Mouse (Mus musculus) frontal cortex, postnatal 14 days (tissue): ENCODE results near the gene Zbp1.
A peak's percentile ranks its signal among the peaks of the same experiment; 100 is the strongest.

Experiments used
- DNase-seq, 2 experiments: peaks; one replicate each; pipeline ENCODE4 v3.0.0; 2022; ENCODE audit warnings: low spot score in 2 of 2

Gene Zbp1

DNA sequence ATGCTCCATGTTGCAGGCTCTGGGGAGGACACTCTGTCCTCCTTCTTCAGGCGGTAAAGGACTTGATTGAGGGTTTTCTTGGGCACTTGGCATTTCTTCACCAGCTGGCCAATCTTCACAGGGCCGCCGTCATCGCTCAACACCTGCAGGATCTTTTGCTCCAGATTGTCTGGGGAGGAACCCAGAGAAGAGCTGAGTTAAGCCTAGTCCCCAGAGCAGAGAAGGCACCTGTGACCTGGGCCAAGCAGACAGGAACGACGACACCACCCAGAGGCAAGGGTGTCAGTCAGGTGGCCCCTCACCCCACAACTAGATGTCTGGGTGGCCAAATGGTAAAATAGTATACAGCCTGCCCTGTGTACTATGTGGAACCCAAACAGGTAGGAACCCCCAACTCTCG lies 1.9 kb downstream of the Zbp1 start:
- DNase-seq = no peak

- no peak for DNase-seq
These were observed 6.5 kb downstream of the Zbp1 start for GRCm38 (mm10) chr2:173212227-173212626.

- no peak for DNase-seq
These were observed 9.5 kb downstream of the Zbp1 start for GRCm38 (mm10) chr2:173209091-173209815.

DNA sequence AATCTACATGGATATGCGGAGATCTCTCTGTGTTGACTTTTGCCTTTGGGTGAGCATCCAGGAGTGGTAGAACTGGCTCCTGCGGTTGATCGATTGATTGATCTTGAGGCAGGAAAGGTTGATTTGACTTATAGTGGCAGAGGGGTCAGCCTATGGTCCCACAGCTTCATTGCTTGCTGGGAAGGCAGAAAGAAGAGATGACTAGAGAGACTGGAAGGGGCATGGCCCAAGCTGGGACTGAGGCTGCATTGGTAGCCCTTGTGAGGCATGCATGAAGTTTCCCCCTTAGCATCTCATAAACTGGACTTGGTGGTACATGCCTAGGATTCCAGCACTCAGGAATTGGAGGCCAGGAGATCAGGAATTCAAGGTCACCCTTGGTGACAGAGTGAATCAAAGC lies 11.7 kb downstream of the Zbp1 start:
- no peak for DNase-seq

- DNase-seq = no peak
These were observed 13.1 kb downstream of the Zbp1 start for GRCm38 (mm10) chr2:173205563-173206099.

- no peak for DNase-seq
These were observed 14.1 kb downstream of the Zbp1 start for GRCm38 (mm10) chr2:173204671-173205070.

GRCm38 (mm10) chr2:173203726-173204125 lies 15.0 kb downstream of the Zbp1 start:
- DNase-seq = no peak

DNA sequence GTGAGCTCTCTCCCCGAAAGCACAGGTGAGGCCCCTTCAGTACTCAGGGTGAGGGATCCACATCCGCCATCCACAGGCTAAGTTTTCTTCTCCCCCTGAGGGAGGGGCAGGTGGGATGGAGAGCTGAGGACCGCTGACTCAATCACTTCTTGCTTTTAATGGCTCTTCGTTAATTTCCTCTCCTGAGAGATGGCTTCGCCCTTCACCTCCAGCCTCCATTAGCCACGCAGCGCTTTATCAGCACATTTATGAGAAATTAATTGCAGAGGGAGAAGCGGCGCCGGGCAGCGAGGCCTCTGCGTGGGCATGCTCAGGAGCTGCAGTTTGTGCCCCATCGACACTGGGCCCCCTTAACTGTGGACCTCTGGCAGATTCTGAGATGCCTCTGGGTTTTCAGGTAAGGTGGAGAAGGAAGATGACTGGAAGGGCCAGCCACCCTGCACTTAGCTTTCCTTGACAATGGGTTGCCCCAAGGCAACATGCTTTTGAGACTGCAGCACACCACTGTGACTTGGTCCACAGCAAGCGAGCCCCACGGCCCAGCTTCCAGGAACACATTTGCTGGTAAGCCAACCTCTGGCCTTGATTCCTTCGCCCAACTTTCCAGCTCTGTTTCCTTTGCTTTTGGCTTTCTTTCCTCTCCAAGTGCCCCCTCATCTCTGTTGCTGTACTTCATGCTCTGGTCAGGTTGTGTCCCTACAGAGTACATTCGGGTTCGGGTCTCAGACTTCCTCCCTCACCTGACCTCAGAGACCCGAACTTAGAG lies 15.6 kb downstream of the Zbp1 start:
- no peak for DNase-seq

GRCm38 (mm10) chr2:173194796-173195195 lies 23.9 kb downstream of the Zbp1 start:
- DNase-seq = no peak

- DNase-seq = no peak
These were observed 31.4 kb downstream of the Zbp1 start for GRCm38 (mm10) chr2:173187182-173187855.

DNA sequence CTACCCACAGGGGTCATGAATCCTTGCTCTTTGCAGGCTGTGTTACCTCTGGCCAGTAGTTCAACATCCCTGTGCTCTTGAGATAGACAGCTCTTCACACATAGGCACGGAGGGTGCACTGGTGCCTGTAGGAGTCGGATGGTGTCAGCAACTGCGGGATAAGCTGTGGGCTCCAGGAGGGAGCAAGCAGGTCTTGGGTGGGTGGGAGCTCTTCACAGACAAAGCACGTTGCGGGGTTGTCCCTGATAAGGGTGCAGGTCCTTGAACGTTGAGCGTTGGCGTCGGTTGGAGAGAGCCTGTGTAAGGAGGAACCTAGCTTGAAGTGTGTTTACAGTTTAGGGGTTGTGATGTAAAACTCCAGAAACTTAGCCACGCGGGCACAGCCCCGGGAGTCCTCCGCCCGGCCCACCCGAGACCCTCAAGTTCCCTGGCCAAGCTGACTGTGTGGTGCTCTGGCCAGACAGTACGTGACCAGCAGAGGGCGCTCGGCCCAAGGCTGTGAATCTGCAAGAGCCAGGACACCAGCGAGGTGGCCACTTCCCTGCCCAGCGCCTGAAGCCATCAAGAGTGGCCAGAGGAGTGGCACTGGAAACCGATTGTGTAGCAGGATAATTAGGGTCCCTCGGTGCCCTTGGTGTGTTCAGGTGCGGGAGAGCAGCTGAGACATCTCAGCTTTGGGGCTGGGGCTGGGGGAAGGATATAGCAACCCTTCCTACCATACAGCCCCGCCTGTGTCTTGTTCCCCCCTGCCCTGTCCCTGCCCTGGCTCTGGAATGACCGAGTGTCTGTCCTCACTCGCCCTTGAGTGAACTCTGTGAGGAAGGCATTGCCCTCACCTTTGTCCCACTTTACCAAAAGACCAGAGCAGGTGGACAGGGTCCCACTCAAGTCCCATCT lies 32.4 kb downstream of the Zbp1 start:
- peak; percentile 63 to 83 for DNase-seq

- no peak for DNase-seq
These were observed 33.4 kb downstream of the Zbp1 start for GRCm38 (mm10) chr2:173185282-173185681.

DNA sequence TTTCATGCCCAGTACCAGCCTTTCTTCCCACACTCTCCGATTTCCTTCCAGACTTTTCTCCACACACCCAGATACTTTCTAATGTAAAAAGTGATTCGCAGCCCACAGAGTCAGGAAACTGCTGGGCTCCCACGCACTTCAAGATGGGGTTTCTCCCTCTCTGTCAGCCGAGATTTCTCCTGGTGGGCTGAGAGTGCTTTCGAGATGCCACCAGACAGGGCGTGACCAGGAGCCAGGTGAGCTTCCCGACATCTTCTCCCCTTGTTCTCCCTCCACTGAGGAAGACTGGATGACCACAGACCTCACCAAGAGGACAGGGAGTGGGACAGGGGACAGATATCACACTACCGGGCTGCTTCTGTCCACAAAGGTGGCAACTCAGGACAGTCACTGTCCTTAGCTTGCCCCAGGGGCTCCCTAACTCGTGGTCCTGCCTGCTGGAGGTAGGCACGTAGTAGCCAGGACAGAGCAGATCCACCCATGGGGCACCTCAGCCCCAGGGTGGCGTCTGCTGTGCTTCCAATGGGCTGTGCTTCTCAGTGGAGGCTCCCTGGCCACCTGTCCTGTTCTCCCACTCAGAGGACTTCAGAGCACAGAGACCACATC lies 34.1 kb downstream of the Zbp1 start:
- no peak for DNase-seq

DNA sequence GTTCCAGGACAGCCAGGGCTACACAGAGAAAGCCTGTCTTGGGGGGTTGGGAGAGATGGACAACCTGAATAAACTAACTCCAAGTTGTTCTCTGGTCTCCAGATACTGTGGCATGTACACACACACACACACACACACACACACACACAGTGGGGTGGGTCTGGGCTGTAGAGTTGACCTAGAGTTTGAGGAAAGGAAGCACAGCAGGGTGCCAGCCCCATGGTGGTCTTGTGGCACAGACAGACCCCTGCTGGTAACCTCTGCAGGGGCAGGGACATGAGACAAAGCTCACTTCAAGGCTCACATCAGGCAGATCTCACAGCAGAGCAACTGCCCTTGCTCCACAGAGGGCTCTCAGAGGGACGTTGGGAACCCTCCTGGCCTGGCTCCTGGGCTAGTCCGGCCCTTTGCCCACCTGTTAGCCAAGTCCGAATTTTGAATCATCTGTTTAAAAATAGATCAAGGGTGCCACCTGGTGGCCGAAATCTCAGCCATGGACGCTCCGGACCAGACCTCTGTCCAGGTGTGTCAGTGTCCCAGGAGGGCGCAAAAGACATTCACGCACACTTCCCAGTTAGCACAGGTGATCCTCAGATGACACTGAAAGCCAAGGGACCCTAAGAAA lies 34.8 kb downstream of the Zbp1 start:
- DNase-seq = peak in 1 of 2 experiments; percentile 60

- DNase-seq = no peak
These were observed 35.4 kb downstream of the Zbp1 start for GRCm38 (mm10) chr2:173183311-173183710.

- no peak for DNase-seq
These were observed 35.9 kb downstream of the Zbp1 start for GRCm38 (mm10) chr2:173182796-173183195.

GRCm38 (mm10) chr2:173181901-173182300 lies 36.8 kb downstream of the Zbp1 start:
- DNase-seq = no peak

- no peak for DNase-seq
These were observed 37.2 kb downstream of the Zbp1 start for GRCm38 (mm10) chr2:173181486-173181885.

- DNase-seq = no peak
These were observed 37.9 kb downstream of the Zbp1 start for GRCm38 (mm10) chr2:173180721-173181388.

- no peak for DNase-seq
These were observed 38.7 kb downstream of the Zbp1 start for GRCm38 (mm10) chr2:173180026-173180425.
